Mouse (Mus musculus) activated CD4-positive, CD25-positive, alpha-beta regulatory T cell, adult 4 months (primary cell): ENCODE measurements around the gene Esr1. TPM values are rescaled to one million over a fixed set of nuclear protein-coding genes. Genes with fewer than 3 reads are reported as not detected.

ENCODE experiments used
- ATAC-seq: one replicate; pipeline ENCODE4 v1.8.0; 2017
- polyA plus RNA-seq, 2 experiments: library from polyadenylated mRNA; unstranded; fragments of 100-300 nt; shearing (Covaris generic); gene quantifications; one replicate each; pipeline ENCODE4 v1.2.1; 2017

The Esr1 gene
- polyA plus RNA-seq, 2 experiments from 2014 or later, result 0.68 to 7.2 TPM

GRCm38 (mm10) chr10:4996592-4996991, 385.2 kb downstream of the Esr1 start:
- no peak for ATAC-seq

GRCm38 (mm10) chr10:5008795-5009366, 397.5 kb downstream of the Esr1 start:
- ATAC-seq, result no peak

- ATAC-seq, result no peak
Observed at GRCm38 (mm10) chr10:5012004-5012403, 400.6 kb downstream of the Esr1 start.

GRCm38 (mm10) chr10:5014976-5015375, 403.6 kb downstream of the Esr1 start:
- ATAC-seq, result no peak

GRCm38 (mm10) chr10:5017148-5017547, 405.8 kb downstream of the Esr1 start:
- ATAC-seq, result no peak

GRCm38 (mm10) chr10:5025906-5026305, 414.5 kb downstream of the Esr1 start:
- no peak for ATAC-seq

GRCm38 (mm10) chr10:5027208-5027607, 415.8 kb downstream of the Esr1 start:
- no peak for ATAC-seq

GRCm38 (mm10) chr10:5028301-5028700, 416.9 kb downstream of the Esr1 start:
- ATAC-seq, result no peak

- ATAC-seq, result no peak
Observed at GRCm38 (mm10) chr10:5029161-5029560, 417.8 kb downstream of the Esr1 start.

GRCm38 (mm10) chr10:5029883-5030282, 418.5 kb downstream of the Esr1 start:
- no peak for ATAC-seq

GRCm38 (mm10) chr10:5032192-5033048, 421.0 kb downstream of the Esr1 start:
- ATAC-seq, result no peak

- ATAC-seq, result no peak
Observed at GRCm38 (mm10) chr10:5041254-5041653, 429.9 kb downstream of the Esr1 start.

GRCm38 (mm10) chr10:5044481-5044880, 433.1 kb downstream of the Esr1 start:
- no peak for ATAC-seq

GRCm38 (mm10) chr10:5045213-5045612, 433.8 kb downstream of the Esr1 start:
- ATAC-seq, result no peak

- no peak for ATAC-seq
Observed at GRCm38 (mm10) chr10:5045671-5046070, 434.3 kb downstream of the Esr1 start.

Other genes starting within 250 kb of the Esr1 start
- gene Zbtb2, start 223.5 kb upstream of the Esr1 start, polyA plus RNA-seq, result 10 to 100 TPM in 1 of 2 experiments, 1 to 10 TPM in 1; 9.9 to 11.3 TPM
- gene Rmnd1, start 179.2 kb upstream of the Esr1 start, polyA plus RNA-seq, result 10 to 100 TPM; 34.0 to 47.7 TPM
- gene Armt1, start 179.1 kb upstream of the Esr1 start, polyA plus RNA-seq, result 10 to 100 TPM; 30.8 to 39.0 TPM
- not detected for gene Ccdc170, start 129.1 kb upstream of the Esr1 start, polyA plus RNA-seq